Mouse (Mus musculus) stomach, postnatal 0 days (tissue): Measurements from ENCODE around the gene Ncoa1.

Experiments
- CTCF ChIP-seq: IDR thresholded peaks from 2 replicates; pipeline ENCODE4 v1.5.1; 2016; ENCODE audit warnings: antibody characterized with exemption, low read depth, mild to moderate bottlenecking, moderate library complexity
- EP300 ChIP-seq: optimal IDR thresholded peaks from 2 replicates; pipeline ENCODE3; 2016; ENCODE audit warnings: antibody characterized with exemption

DNA sequence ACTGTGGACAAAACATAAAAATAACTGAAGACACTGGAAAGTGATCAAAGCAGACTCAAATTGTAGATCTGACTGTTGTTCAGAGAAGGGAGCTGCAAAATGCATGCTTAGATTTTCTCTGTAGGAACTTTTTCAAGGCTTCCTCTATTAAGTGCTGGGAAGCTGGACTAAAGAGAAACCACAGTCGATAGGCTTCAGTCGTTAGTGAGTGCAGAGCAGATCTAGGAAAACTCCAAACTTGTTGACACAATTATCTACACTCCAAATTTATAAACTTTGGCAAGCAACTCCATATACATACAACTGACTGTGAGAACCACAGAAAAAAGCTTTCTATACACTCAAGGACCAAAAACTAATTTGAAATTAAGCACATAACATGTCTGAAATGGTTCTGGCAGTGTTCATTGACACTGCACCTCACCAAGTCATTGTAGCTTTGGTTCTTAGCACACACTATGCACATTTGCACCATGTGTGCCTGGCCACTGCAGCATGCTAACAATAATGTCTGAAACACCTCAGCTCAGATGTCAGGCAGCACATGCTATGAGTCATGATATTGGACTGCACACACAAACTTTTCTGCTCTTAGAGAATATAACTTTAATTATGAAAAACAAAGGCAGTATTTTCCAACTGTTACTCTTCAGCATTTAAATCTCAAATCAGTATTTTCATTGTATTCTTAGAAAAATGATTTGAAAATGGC, 121.8 kb downstream of the Ncoa1 start:
- no peak for TF ChIP-seq EP300
- TF ChIP-seq CTCF: no peak
